ENCODE assay signal across 13 mouse cellular contexts in genomic region chr1:159717016-159717415, GRCm38 (mm10).
DNase-seq lines count a peak whose midpoint lies in the region; ATAC-seq and TF ChIP-seq lines count a peak whose summit lies in the region.
"Had no signal": no experiment of that assay in that cellular context is flagged by ENCODE, and none has a peak within 500 bp of the region (broad histone marks: within the 10 kb centered on the region; RNA-seq: fewer than 3 reads in every experiment).

No protein-coding gene starts in this region.

- no peak overlapping the region for H3K4me2 ChIP-seq in kidney, embryonic 15.5 days
- no peak overlapping the region for H3K4me2 ChIP-seq in liver, postnatal 0 days (ENCODE audit: low read depth, low read length)
- H3K4me2 ChIP-seq in neural tube, embryonic 15.5 days: no peak overlapping the region
- H3K4me2 ChIP-seq: liver, embryonic 12.5 days; midbrain, embryonic 12.5 days had no signal

- 55% methylated on average over 9 of the region's 9 CpGs for WGBS in kidney, embryonic 15.5 days
- 77% methylated on average over 9 of the region's 9 CpGs for WGBS in liver, postnatal 0 days (ENCODE audit: insufficient replicate concordance)
- 86% methylated on average over 9 of the region's 9 CpGs for WGBS in neural tube, embryonic 15.5 days

- H3K9ac ChIP-seq in kidney, embryonic 15.5 days: no peak overlapping the region
- no peak overlapping the region for H3K9ac ChIP-seq in liver, postnatal 0 days (replicated peaks)
- no peak overlapping the region for H3K9ac ChIP-seq in neural tube, embryonic 15.5 days (replicated peaks)
- H3K9ac ChIP-seq: liver, embryonic 12.5 days; midbrain, embryonic 12.5 days had no signal

- ATAC-seq in kidney, embryonic 15.5 days (replicated peaks; ENCODE audit: low FRiP score): peak; percentile 79
- ATAC-seq in liver, postnatal 0 days: no peak
- no peak for ATAC-seq in neural tube, embryonic 15.5 days (ENCODE audit: low FRiP score)
- ATAC-seq: CD4-positive, CD25-positive, alpha-beta regulatory T cell, adult 4 months; liver, embryonic 12.5 days had no signal

- DNase-seq in kidney, adult 11 months: no peak
- peak; percentile 34 to 43 for DNase-seq in cerebellum, postnatal 10 days
- peak; percentile 88 to 89 for DNase-seq in layer of hippocampus, adult 8-10 months (ENCODE audit: low spot score in 2 of 2)
- DNase-seq in right cerebral cortex, postnatal 10 days (ENCODE audit: low spot score in 2 of 2): peak; percentile 73 to 84
- DNase-seq in liver, postnatal 0 days: no peak
- no peak for DNase-seq in urinary bladder, postnatal 10 days (ENCODE audit: low spot score)
- DNase-seq: gastrocnemius, postnatal 36 days; thymus, adult 18-20 months had no signal

- TF ChIP-seq CTCF in liver, postnatal 0 days (IDR thresholded peaks at IDR 0.05; ENCODE audit: low read depth): no peak

- H3K9me3 ChIP-seq in kidney, embryonic 15.5 days (replicated peaks): no peaks in the 10 kb centered on the region
- H3K9me3 ChIP-seq in liver, postnatal 0 days (ENCODE audit: low read length): no peaks in the 10 kb centered on the region
- H3K9me3 ChIP-seq in neural tube, embryonic 15.5 days (replicated peaks): no peaks in the 10 kb centered on the region
- H3K9me3 ChIP-seq: liver, embryonic 12.5 days; midbrain, embryonic 12.5 days had no signal

- no peak for TF ChIP-seq EP300 in liver, postnatal 0 days (IDR thresholded peaks at IDR 0.05; ENCODE audit: low read depth)

- no peaks in the 10 kb centered on the region for H3K27me3 ChIP-seq in kidney, embryonic 15.5 days
- H3K27me3 ChIP-seq in liver, postnatal 0 days (ENCODE audit: insufficient read depth, low read length): no peaks in the 10 kb centered on the region
- H3K27me3 ChIP-seq in neural tube, embryonic 15.5 days (replicated peaks): no peaks in the 10 kb centered on the region
- H3K27me3 ChIP-seq: liver, embryonic 12.5 days; midbrain, embryonic 12.5 days had no signal

- H3K36me3 ChIP-seq in kidney, embryonic 15.5 days: no peaks in the 10 kb centered on the region
- no peaks in the 10 kb centered on the region for H3K36me3 ChIP-seq in liver, postnatal 0 days (replicated peaks; ENCODE audit: insufficient read depth, low read length)
- no peaks in the 10 kb centered on the region for H3K36me3 ChIP-seq in neural tube, embryonic 15.5 days
- H3K36me3 ChIP-seq: liver, embryonic 12.5 days; midbrain, embryonic 12.5 days had no signal

- H3K27ac ChIP-seq in kidney, embryonic 15.5 days: no peak overlapping the region
- H3K27ac ChIP-seq in liver, postnatal 0 days (ENCODE audit: low read depth): no peak overlapping the region
- no peak overlapping the region for H3K27ac ChIP-seq in neural tube, embryonic 15.5 days (replicated peaks)
- H3K27ac ChIP-seq: liver, embryonic 12.5 days; midbrain, embryonic 12.5 days had no signal

- peaks cover 9% of the 10 kb centered on the region for H3K4me1 ChIP-seq in kidney, embryonic 15.5 days
- no peaks in the 10 kb centered on the region for H3K4me1 ChIP-seq in liver, postnatal 0 days (ENCODE audit: insufficient read depth)
- no peaks in the 10 kb centered on the region for H3K4me1 ChIP-seq in neural tube, embryonic 15.5 days
- H3K4me1 ChIP-seq: liver, embryonic 12.5 days; midbrain, embryonic 12.5 days had no signal

- H3K4me3 ChIP-seq in kidney, embryonic 15.5 days (replicated peaks): no peak overlapping the region
- no peak overlapping the region for H3K4me3 ChIP-seq in liver, postnatal 0 days (ENCODE audit: low read depth, low read length)
- no peak overlapping the region for H3K4me3 ChIP-seq in neural tube, embryonic 15.5 days (replicated peaks)
- H3K4me3 ChIP-seq: liver, embryonic 12.5 days; midbrain, embryonic 12.5 days had no signal

Comparison
In these comparisons a context has a peak if more than half of its experiments do, and no peak if none do; other contexts are left out.
1. DNase-seq: peak in cerebellum, postnatal 10 days (2 of 2), layer of hippocampus, adult 8-10 months (2 of 2) and right cerebral cortex, postnatal 10 days (2 of 2); none in kidney, adult 11 months (single experiment), liver, postnatal 0 days (single experiment) and urinary bladder, postnatal 10 days (single experiment).